Mouse (Mus musculus) CD4-positive helper T cell, adult 2 months (primary cell): ENCODE measurements at regions not wholly inside any gene's neighbourhood (a gene's known extent, or its start where the extent isn't known, plus 50 kb on each side); places are given as distances from the start of the nearest gene placed in this dataset.
"Not testable (repeated sequence)": the region's sequence is repeated elsewhere in the genome, so short reads cannot be mapped to it uniquely, and the experiment has no call there.

Experiments used
- DNase-seq: peaks from one replicate; pipeline ENCODE4 v3.0.0-alpha.2; 2012; ENCODE audit warnings: low read depth, missing footprints, low spot score

DNA sequence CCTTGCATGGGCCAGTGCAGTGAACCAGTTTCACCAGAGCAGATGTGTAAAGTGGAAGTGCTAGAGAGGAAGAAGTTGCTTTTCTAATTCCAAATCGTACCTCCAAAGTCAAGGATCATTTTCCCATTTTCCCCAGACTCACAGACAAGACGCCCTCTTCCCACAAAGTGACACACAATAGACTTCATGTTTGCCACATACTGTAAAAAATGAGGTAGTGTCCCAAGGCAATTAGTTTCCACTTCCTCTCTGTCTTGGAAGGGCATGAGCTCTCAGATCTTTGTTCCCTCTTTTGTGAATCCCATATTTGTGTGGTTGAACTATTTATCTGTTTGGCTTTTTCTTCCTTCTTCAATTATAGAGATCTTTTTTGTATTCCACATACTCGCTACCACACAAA lies 137.0 kb downstream of the Sptssa start:
- DNase-seq = no peak

DNA sequence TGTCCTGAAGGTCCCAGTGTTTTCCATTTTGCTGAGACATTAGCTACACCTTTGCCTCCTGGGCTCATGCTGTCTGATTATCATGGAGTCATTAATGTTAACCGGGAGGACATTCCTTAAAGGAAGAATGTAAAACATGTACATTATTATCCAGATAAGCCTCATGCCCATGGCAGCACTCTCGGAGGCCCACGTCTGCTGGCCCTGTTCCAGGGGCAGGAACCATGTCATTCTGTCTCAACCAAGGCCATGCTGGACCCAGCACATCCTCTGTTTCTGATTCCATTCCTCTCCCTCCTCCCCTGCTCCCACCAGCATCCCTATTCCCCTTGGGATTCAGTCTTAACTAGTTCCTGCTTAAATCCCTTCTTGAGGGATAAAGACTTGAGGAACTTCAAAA lies 139.1 kb downstream of the Sptssa start:
- no peak for DNase-seq

DNA sequence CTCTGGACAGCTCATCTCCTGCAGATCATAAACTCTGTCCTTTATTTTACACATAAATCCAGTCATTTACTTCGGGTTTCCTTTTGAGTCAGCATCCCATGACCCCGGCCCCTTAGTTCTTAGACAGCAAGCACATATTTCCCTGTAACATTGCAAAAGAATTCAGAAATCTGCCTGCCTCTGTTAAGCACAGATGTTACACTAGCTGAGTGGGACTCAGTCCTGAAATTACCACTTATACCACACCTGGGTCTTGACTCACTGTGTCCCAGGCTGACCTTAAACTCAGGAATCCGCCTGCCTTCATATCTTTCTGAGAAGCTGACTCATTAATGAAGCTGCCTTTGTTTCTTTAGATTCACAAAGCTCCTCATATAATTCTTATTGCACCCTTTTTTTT lies 139.9 kb downstream of the Sptssa start:
- DNase-seq = no peak

DNA sequence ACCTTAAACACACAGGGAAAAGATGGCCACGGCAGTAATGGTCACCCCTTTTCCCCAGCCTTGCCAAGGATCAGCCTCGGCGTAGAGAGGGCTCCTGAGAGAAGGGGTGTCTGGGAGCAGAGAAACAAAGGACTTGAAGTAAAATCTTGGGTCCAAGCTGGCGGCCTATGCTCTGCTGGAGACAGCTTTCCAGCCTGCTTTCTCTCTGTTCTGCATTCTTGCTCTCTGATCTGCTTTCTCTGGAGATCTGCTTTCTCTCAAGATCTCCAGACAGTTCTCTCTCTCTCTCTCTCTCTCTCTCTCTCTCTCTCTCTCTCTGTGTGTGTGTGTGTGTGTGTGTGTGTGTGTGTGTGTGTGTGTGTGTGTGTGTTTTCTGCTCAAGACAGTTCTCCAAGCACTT lies 140.3 kb downstream of the Sptssa start:
- not testable (repeated sequence) for DNase-seq

DNA sequence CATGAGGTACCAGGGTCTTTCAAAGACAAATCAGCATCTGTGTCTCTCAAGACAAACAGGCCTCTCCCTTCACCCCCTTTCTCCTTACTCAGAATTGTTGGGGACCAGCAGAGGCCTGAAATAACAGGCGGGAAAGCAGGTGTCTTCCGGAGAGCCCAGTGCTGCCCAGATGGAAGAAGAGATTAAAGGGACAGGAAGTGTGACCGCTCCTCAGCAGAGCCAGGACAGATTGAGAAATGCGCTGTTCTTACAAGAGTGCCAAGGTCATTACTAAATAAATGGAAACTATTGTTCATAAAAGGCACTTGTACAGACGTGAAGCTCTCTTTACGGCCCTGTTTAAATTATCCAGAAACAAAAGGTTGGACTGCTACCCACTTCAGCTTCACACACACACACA lies 146.5 kb downstream of the Sptssa start:
- no peak for DNase-seq

DNA sequence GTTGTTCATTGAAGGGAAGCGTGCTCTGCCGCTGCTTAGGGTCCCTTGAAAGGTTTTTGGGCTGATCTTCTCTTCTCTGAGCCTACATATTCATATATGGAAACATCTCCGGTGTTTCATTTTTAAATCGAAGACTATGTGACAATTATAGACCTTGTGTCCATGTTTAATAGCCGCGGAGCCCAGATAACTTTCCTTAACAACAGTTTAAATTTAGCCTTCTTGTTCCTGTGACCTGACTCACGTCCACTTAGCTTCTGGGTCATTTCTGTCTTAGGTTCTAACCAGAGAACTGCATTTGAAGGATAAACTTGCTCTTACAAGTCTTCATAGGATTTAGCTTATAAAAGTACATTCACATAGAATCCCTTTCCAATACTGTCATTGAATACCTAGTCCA lies 153.6 kb downstream of the Sptssa start:
- DNase-seq = no peak

DNA sequence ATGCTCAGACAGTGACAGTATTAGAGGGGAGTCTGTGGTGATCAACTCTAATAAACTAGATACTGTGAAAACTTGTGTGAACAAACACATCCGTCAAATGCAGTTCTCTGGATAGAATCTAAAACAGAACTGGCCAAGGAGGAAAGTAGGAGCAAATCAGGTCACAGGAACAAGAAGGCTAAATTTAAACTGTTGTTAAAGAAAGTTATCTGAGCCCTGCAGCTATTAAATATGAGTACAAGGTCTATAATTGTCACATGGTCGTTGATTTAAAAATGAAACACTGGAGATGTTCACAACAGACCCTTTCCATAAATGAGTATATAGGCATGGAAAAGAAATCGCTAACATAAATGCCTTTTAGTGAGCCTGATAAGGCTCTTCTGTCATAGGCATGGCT lies 156.4 kb downstream of the Sptssa start:
- no peak for DNase-seq

DNA sequence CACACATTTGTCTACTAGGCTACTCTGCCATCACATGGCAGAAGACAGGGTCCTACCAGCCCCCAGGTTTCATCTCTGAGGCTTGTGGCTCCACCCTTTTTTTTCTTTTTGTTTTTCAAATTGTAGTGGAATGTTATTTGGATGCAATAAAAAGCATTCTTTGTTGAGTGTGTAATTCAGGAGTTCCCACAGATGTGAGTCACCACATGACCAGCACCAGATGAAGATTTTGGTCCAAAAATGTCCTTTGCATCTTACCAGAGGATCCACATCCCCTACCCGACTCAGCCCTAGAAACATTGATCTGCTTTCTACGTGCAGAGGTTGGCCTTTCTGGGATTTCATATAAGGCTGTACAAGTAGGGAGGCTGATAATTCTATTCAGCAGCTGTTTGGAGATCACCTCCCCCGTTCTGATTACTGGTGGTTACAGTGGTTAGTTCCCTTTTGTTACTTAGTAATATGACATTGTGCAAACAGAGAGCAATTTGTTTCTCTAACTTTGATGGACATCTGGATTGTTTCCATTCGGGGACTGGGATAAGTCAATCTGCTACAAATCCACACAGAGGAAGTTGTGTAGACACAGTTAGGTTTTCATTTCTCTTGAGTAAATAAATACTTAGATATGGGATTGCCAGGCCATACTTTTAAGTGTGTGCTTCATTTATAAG lies 160.5 kb downstream of the Sptssa start:
- DNase-seq = no peak

DNA sequence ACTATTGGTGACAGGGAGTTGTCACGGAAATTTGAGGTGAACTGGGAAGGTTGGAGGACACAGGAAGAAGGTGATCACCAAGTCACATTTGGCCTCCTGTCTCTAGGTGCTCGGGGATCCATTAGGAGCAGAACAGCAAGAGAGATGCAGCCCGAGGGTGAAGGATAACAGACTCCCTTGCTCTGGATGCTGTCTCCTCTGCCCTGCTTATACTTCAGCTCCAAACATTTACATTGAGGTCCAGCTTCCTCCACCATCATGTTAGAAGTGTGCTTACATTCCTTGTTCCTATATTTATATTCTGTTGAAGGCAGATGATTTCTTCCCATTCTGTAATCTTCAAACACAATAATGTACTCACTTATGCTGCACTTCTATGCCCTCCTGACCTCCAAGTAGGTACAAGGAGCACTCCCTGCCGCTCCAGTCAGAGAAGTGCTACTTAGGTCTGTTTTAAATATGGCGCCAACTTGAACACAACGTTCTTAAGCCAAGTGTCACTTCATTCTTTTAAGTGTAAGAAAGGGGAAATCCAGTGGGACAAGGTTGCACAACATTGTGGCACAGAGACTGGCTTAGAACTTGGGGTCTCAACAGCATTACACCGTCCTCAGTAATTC lies 161.5 kb downstream of the Sptssa start:
- no peak for DNase-seq

DNA sequence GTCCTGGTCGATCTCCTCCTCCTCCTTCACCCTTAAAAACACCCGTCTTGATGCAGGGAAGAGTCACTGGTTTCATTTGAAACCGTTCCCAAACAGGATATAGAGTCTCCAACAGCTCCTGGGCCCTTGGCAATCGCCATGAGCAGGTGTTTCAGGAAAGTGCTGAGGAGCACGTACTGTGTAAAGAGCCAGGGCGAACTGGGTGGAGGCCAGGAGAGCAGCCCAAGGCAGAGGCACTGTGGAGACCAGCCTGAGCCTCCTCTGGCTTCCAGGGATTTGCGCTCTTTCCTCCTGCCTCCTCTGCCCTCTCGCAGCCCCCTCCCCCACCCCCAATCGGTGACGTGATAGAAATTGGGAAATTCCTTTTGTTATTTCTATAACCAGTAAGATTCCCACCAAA lies 163.6 kb downstream of the Sptssa start:
- no peak for DNase-seq

DNA sequence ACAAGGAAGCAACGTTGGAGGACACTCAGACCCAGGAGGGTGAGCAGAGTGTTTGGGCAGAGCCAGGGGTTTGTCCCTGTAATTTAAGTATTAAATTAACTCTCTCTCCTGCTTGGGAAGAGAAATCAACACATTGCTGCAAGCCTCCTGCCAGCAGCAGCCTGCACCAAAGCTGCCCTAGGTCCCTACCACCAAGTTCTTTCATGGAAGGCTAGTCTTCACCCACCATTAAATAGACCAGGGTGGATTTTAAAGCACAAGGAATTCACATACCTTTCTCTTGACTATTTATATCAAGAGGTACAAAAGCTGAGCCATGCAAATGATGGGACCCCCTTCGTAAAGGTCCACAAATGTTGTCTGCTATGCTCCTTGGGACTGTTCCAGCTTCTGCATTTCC lies 165.9 kb downstream of the Sptssa start:
- DNase-seq = no peak

DNA sequence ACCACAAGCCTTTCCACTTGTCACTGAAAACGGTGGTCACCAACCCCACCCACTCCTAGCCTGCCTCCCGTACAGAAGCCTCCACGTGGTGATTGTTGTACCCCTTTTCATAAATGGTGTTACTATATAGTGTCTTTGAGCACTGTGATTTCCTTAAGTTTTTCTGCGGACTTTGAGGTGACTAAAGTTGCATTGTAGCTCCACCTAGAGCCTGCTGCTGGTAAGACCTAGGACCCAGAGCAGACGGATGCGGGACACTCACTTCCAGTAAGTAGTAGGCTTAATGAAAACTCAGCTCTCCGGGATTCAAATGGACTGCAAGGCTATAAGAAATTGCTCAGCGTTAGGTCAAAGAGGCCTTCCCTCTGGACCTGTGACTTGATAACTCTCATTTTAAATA lies 166.7 kb downstream of the Sptssa start:
- DNase-seq = peak; percentile 51

DNA sequence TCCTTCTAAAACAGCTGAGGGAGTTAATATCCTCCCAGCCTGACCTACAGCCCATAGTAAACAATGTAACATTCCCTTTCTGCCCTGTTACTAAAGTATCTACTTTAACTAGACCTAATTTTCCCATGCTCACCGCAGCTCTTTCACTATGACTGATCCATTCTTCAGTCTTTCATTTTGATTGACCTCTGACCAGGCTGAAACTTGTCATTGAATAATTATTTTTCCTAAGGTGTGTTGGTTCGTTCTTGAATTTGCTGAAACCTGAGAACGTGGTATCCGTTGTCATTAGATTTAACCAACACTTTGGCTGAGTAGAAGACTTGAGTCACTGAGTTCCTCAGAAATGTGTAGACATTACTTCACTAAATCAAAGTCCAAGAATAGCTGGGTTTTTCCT lies 168.7 kb downstream of the Sptssa start:
- DNase-seq = no peak

DNA sequence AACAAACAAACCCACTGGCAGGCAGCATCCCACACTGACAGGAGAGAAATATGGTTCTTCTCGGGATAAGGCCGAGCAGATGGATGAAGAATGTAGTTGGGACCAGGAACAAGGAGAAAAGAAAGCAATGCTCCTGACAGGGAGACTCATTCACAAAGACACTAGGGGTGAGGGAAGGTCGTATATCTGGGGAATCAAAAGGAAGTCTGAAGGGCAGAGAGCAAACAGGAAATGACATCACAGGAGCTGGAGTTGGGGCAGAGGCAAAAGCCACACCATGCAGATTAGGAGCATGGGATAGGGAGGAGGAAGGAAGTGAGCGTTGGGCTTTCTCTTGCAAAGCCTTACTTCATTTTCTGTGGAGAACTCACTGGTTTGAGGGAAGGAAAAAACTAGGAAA lies 174.4 kb downstream of the Sptssa start:
- DNase-seq = no peak

DNA sequence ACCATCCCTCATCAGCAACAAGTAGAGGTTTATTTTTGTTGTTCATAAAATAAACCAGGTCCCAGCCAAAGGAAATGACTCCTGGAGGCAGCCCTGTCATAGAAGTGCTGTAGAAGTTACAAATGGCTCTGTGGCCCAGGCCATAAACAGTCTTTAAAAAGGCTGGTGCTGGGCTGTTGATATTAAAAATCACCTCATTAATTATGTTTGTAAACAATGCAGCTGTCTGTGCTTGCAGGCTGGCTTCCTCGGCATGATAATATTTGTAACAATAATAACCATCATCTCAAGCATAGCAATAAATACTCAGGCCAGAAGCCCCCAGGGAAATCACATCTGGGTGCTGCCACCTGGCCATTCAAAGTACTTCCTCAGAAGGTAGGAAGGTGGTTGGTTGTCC lies 176.5 kb downstream of the Sptssa start:
- no peak for DNase-seq

DNA sequence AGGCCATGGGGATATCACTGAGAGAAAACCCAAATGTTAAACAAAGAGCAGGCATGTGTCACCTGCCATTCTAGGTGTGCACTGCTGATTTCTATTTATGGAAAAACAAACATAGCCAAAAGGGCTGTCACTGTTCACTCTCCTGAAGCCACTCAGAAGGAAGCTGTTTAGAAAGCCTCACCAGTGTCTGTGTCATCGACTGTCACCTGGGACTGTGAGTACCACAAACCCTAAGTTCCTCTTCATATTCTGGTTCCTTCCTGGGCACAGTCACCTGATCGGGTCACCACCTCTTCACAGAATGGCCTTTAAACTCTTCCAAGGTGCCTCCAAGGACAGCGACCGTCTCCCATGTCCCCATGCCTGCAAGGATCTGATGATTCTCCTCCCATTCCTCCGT lies 183.5 kb downstream of the Sptssa start:
- DNase-seq = no peak

DNA sequence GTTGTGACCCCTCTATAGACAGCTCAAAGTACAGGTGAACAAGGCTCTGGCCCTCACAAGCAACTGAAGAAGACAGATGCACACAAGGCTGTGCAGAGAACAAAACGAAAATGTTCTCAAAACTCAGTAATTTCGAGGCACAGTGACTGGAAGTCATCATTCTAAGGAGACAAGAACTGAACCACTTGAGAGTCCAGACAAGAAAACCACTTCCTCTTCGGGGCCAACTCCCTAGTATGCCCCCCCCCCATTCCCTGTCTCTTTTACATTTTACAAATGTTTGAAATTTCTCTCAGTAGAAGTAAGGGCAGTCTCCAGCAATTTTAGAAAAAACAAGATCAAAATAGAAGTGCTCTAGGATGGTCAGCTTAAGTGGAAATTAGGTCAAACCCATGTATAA lies 184.0 kb downstream of the Sptssa start:
- no peak for DNase-seq

DNA sequence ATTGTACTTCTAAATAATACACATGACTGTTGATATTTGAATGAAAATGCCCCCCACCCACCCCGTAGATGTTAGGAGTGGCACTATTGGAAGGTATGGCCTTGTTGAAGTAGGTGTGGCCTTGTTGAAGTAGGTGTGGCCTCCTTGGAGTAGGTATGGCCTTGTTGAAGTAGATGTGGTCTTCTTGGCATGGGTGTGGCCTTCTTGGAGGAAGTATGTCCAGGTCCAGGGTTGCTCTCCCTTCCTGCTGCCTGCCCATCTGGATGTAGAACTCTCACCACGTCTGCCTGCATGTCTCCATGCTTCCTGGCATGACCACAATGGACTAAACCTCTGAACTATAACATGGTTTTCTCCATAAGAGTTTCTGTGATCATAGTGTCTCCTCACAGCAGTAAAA lies 188.7 kb downstream of the Sptssa start:
- no peak for DNase-seq

DNA sequence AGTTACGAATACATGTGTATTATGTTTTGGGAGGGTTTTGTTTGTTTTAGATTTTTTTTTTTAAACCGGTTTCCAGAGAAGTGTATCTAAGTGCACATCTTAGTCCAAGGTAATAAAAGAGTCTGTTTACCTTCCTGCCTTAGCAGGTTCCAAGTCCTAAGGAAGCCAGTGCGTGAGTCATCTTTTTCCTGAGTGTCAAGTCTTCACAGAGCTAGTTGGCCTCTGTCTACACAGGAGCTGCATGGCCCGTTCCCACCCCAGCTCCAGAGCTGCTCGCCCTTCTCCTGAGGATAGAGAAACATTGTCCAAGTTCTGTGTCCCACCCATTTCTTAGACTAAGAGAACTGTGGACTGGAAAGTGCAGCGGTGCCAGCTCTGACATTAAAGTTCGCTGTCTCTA lies 192.6 kb downstream of the Sptssa start:
- DNase-seq = no peak

DNA sequence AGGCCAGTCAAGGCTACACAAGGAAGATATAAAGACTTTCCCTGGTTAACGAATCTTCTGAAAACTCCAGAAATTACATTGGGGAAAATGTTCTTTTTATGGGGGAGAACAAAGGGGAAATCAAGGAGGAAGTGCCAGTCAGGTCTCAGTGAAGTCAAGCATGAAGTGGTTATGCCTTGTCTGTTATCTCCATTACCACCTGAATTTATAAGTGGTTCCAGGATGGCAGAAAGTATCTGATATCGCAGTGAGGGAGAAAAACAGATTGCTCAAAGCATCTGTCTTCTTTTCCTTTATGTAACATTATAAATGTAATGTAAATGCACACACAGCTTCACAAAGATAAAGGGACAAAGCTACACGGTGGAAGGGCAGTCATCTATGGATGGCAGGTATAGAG lies 195.0 kb downstream of the Sptssa start:
- DNase-seq = no peak

DNA sequence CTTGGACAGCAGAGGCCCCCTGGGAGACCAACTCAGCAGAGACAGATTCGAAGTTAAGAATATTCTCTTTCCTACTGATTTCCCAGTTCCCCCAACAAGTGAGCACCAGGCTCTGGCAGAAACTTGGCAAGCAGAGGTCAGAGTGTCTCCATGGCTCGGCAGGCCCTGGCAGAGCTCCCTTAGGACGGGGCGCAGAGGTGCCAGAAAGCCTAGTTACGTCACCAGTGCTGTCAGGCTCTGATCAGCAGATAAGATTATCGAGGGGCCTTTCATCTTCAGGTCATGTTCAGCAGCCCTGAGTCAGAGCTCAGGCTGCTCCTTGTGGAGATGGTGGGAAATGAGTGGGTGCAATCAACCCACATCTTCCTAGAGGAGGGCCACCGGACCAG lies 196.2 kb downstream of the Sptssa start:
- DNase-seq = peak; percentile 63

DNA sequence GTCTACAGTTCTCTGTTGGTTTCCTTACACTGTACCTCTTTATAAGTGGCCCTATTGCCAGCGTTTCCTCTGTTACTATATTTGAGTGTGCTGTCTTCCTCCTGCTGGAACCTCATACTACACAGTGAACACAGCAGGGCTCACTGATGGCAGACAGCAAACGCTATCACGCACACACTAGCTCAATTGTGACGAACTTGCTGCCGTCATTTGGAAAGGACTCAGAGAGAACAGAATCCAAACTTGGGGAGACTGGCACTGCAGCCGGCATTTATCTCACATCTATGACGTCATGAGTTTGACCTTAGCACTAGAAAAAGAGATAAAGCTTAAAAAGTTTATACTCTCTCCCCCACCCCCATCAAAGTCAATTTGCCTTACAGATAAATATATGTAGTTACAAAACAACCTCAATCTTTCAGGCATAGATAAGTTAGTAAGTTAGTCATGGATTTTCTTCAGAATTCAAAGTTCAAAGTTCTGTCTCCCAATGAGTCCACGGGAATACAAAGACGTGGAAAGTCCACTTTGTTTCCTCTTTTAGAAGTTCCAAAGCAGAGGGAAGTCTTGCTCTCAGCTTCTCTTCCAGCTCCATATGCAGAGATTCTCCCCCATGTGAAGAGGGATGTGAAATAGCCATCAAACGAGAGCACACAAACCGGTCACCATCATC lies 196.8 kb downstream of the Sptssa start:
- peak; percentile 49 for DNase-seq

DNA sequence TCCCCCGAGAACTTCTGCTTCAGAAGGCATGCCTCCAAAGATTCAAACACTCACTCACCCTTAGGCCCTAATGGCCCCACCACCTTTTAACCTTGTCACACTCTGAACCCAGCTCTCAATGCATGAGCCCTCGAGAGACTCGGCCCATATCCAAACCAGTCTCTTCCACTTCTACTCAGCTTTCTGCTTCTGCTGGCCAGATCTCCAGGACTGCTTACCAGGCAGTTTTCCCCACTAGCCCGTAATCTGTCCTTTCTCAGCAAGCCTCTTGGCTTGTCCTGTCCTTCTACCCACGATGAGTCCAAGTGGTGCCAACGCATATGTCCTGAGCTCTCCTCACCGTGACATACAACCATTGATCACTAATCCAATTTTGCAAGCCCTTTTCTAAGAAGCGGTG lies 199.6 kb downstream of the Sptssa start:
- no peak for DNase-seq
